Mouse (Mus musculus) adrenal gland, adult 18-20 months (tissue): ENCODE measurements around the gene Ppp1r36. TPM values are rescaled to one million over a fixed set of nuclear protein-coding genes. Genes with fewer than 3 reads are reported as not detected.
"Not testable (repeated sequence)": the region's sequence is repeated elsewhere in the genome, so short reads cannot be mapped to it uniquely, and the experiment has no call there.

ENCODE experiments used
- DNase-seq, 2 experiments: peaks; one replicate each; pipeline ENCODE4 v3.0.0; 2021 to 2022; ENCODE audit warnings: low spot score in 2 of 2
- total RNA-seq, 2 experiments: library from RNA; stranded (reverse); gene quantifications; 1 replicate in 1 of 2; 2 replicates in 1 of 2; pipeline ENCODE4 v1.2.3; 2021

Ppp1r36 gene
- total RNA-seq, 2 experiments from 2014 or later: 0.27 to 0.32 TPM

- DNase-seq: no peak
Measured at GRCm38 (mm10) chr12:76444862-76445261, 27.5 kb downstream of the Ppp1r36 start.

GRCm38 (mm10) chr12:76446201-76446600 lies 28.9 kb downstream of the Ppp1r36 start:
- DNase-seq: no peak

DNA sequence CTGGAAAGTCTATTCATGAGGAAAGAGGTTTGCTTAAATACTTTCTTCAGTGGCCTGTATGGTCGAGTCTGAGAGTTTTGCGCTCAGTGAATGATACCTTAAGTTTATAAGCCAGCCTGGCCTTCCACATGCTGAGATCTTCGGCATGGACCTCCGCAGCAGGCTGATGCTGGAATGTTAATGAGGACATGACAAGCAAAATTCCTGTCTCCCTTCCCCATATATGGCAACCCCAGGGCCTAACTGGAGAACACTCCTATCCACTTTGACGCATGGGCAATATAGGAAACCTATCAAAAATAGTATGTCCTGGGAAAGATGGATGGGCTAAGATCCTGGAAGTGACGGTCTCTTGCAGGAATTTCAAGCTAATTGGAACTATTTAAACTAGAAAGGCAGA lies 30.8 kb downstream of the Ppp1r36 start:
- DNase-seq: no peak

DNA sequence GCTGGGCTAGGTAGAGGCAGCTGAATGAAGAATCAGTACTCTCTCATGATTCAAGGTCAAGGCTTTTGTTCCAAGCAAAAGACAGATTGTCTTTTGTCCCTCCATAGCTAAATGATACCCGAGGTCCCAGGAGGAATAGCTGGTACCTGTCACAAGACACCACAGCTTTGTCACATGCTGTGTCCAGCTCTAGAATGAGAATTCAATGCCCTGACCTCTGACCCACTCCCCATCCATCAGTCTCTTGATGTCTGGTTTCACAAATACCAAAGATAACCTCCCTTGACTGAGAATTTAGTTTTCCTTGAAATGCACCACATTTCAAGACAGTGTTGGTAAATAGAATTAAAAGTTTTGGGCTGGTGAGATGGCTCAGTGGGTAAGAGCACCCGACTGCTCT lies 34.9 kb downstream of the Ppp1r36 start:
- no peak for DNase-seq

- DNase-seq: not testable (repeated sequence)
Measured at GRCm38 (mm10) chr12:76458445-76458844, 41.1 kb downstream of the Ppp1r36 start.

DNA sequence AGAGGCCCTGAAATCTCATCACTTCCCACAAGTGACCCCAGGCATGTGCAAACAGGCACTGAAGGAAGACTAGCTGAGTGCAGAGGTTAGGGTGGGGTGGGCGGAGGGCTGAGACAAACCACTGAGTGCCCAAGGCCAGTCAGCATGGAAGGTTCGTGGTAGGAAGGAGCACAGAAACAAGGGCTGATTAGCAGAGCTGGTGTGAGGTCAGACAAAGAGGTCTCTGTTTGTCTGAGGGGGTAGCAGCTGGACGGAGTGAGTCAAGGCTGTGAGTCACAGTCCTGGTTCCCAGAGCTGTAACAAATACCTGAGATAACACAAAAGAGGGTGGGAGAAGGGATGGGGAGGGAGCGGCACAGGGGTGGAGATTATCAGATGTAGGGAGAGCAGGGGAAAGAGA lies 41.7 kb downstream of the Ppp1r36 start:
- no peak for DNase-seq

GRCm38 (mm10) chr12:76463391-76463790 lies 46.1 kb downstream of the Ppp1r36 start:
- DNase-seq: no peak

DNA sequence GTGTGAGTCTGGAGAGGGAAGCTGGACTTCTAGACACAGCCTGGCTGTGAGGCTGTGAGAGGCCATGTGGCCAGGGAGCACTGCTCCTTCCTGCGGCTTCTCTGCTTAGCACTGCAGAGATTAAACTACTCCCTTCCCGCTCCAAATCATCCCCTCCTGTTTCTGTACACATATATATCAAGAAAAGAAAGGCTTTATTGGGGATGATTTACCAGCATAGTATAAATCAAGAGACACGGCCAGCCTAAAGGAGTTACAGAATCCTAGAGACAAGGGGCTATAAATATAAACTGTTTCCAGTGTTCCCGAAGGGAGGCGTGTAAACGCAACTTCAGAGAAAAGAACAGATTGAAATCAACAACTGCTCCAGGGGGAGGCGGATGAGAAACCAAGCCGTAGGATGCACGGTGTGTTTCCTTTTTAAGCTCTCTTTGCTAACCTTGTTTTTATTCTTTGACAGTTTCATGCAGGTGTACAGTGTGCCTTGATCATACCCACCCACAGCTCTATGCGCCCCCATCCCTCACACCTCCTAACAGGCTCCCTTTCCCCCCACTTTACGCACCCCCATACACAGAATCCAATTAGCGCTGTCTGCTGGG lies 47.4 kb downstream of the Ppp1r36 start:
- no peak for DNase-seq

GRCm38 (mm10) chr12:76466651-76467050 lies 49.3 kb downstream of the Ppp1r36 start:
- no peak for DNase-seq

DNA sequence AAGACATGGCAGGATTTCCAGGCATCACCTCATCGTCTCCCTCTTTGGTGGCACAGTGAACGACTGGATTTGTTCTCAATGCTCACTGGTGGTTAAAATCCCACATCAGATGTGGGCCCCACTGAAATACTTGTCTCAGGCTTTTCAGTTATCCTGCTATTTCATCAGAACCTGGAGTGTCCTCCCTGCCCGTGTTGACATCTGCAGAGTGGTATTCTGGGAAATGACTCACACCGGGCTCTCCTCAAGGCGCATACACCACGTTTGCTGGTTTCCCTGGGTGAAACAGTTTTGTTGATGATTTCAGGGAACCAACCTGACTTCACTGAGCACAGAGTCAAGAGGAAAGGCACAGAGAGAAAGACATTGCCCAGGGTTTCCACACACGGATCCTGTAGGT lies 49.9 kb downstream of the Ppp1r36 start:
- DNase-seq: no peak

DNA sequence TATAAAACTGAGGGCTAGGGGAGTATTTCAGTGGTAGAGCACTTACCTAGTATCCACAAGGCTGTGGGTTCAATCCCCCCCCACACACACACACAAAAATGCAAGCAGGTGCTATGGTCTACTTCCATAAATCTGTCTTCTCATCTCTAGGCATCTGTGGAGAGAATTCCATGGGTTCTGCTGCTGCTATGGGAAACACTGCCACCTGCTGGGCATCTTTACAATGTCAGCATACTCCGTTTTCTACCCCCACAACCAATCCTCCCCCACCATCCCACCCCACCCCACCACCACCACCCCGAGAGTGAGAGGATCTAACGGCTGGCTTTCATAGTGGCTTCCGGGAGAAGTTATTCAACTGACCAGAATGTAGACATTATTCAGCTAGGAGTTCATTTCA lies 54.7 kb downstream of the Ppp1r36 start:
- peak; percentile 54 to 64 for DNase-seq

GRCm38 (mm10) chr12:76473562-76474245 lies 56.4 kb downstream of the Ppp1r36 start:
- DNase-seq: no peak

DNA sequence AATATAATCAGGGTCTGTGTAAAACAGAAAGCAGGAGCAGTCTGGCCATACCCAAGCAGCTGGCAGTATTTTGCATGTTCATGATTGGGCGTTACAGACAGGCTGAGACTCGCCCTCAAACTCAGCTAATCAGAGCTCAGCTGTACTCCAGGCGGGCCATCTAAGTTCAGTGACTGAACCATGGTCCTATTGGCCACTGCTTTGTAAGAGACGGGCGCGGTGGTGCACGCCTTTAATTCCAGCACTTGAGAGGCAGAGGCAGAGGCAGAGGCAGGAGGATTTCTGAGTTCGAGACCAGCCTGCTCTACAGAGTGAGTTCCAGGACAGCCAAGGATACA lies 56.9 kb downstream of the Ppp1r36 start:
- DNase-seq: no peak

- no peak for DNase-seq
Measured at GRCm38 (mm10) chr12:76474802-76475201, 57.5 kb downstream of the Ppp1r36 start.

GRCm38 (mm10) chr12:76476146-76476545 lies 58.8 kb downstream of the Ppp1r36 start:
- no peak for DNase-seq

DNA sequence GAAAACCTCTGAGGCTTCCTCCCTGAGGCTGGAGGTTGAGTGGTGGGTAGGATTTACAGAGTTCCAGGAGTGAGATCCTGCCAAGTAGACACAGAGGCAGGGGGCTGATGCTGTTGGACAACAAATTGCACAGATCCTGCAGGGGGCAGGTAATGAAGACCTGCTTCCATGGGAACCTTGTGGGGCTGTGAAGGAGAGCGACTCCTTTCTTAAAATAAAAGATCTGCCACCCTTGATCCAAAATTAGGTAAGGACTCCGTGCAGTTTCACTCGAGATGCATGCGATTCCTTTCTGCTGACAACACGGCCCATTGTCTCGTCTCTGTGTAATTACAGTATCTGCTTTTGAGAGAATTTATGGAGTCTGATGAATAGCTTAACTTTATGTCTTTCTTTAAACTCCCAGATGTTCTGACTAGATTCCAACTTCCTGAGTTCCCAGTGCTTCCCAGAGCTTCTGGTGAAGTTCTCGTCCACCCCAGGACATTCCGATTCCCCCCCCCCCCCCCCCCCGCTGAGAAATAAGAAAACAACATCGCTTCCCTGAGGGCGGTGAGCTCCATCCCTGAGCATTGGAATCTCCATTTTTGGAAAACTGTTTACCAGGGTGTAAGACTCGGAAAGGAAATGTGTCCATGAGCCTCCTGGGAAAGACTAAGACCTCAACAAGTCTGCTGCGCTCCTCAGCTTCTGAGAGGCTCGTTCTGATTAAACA lies 61.1 kb downstream of the Ppp1r36 start:
- no peak for DNase-seq

GRCm38 (mm10) chr12:76479174-76479573 lies 61.8 kb downstream of the Ppp1r36 start:
- no peak for DNase-seq

GRCm38 (mm10) chr12:76479836-76480495 lies 62.6 kb downstream of the Ppp1r36 start:
- DNase-seq: no peak

DNA sequence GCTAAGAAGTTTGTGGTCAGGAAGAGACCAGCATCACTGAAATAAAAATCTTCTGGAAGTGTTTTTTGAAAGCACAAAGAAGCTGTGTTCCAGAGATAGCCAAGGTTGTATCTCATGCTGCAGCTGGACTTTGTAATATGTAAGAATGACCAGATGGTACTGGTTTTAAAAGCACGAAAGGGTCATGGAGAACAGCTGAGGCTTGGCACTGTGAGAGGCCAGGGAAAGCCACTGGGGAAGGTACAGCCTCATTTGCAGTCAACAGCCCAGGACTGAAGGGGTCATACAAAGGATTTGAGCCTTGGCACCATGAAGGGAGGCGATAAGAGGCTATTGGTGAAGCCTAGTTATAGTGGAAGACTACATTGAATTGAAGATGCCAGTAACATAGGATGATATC lies 65.1 kb downstream of the Ppp1r36 start:
- no peak for DNase-seq

- no peak for DNase-seq
Measured at GRCm38 (mm10) chr12:76482948-76483347, 65.6 kb downstream of the Ppp1r36 start.

GRCm38 (mm10) chr12:76484881-76485280 lies 67.5 kb downstream of the Ppp1r36 start:
- DNase-seq: no peak

- DNase-seq: no peak
Measured at GRCm38 (mm10) chr12:76485381-76485780, 68.0 kb downstream of the Ppp1r36 start.
